Mouse (Mus musculus) layer of hippocampus, postnatal 14 days (tissue): Measurements from ENCODE around the gene Camk2d. TPM values are rescaled to one million over a fixed set of nuclear protein-coding genes. Genes with fewer than 3 reads are reported as not detected.

Experiments
- DNase-seq, 2 experiments: peaks; one replicate each; pipeline ENCODE4 v3.0.0; 2021 to 2022; ENCODE audit warnings: low spot score in 2 of 2, mixed read lengths in 1 of 2
- total RNA-seq, 2 experiments: library from RNA; stranded (reverse); gene quantifications; 2 replicates each; pipeline ENCODE4 v1.2.3; 2021

The Camk2d gene
- total RNA-seq, 2 experiments from 2014 or later = 43.2 to 64.1 TPM

DNA sequence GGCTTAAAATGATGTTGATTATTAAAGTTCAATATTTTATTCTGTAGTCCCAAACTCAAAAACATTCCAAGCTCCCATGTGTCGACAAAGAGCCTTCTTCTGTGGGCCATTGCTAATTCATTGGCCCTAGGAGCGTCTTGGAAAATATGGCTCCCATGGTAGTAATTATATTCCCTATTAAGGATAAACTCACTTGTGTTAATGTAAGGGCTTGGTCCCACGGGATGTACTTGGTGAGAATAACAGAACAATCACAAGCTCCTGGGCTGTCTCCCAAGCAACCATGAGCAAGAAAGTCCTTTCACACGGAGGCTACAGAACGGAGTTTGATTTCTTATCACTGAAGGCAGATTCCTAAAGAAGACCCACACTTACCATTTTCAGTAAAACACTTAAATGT, 208.9 kb downstream of the Camk2d start:
- DNase-seq = no peak

DNA sequence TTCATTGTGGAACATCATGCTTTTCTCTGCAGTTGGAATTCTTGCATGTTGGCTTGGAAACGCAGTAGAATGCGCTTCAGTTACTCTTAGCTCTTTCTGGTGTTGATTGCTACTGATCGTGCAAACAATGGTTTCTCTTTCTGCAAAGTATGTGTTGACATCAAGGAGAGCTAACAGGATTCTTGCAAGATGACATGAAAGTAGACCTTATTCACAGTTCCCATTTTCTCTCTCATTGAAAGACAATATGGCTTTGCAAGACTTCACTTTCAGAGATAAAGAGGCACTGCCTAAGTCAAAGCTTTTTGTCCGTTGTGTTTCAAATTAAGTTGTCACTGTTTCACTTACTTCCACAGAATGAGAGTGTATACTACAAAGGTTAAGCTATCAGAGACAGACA, 210.0 kb downstream of the Camk2d start:
- DNase-seq = no peak

DNA sequence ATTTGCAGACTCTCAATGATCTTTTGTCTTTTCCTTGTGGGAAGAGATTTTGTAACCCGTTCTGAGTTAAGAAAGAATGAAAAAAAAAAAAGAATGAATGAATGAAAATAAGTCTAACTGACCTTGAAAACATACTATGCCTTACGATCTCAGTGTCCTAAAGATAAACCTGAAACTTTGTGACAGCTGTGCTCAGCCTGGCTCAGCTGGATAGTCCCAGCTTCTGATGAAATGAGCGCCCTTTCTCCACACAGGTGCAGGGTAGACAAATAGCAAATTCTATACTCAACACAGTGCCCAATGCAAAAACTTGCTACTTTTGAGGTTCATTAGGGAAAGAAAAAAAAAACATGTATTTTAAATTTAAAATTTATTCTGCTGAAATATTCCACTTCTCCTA, 213.8 kb downstream of the Camk2d start:
- DNase-seq = no peak

DNA sequence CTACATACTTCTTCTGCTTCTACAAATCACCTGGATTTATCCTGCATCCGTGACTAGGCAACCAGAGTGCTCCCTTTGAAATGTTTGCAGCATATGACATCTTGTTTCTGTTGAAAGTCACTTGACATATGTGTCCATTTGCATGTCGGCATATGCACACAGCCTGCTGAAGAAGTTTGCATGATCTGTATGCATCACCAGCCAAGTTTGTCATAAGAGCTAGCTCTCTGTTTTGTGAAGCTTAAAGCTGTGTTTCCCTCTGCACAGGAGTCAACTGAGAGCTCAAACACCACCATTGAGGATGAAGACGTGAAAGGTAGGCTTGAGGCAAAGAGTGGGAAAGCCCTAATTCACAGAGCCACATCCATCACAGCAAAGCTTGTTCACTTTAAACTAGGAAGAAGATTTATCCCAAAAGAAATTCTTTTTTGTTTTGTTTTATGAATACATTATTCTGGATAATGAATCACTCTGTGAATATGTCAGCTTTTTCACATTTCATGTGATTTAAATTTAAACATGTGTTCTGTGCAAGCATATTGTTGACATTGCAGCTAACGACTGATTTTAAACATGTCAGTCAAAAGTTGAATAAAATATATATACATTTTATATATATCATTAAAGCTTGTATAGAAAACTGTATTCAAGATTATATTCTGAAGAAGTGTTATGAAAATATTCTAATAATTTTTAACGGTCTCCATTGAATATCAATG, 214.4 kb downstream of the Camk2d start:
- DNase-seq = peak; percentile 8 to 10

DNA sequence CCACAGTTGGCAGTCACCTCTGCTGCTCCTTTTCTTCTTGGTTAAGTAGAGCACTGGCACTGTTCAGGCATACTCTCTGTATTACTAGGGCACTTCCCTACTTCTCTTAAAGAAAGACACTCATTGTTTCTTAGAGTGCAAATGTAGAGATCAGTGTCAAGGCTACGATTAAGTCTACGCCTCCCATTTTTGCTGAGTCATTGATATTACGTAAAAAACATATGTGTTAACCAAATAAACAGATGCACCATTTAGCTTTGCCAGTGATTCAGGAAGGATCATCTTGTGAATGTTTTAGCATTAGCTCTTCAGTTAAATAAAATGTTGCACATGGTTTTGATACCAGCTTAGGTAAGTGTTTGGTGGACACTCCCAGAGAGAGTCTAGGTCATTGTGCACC, 215.5 kb downstream of the Camk2d start:
- DNase-seq = peak in 1 of 2 experiments; percentile 4

DNA sequence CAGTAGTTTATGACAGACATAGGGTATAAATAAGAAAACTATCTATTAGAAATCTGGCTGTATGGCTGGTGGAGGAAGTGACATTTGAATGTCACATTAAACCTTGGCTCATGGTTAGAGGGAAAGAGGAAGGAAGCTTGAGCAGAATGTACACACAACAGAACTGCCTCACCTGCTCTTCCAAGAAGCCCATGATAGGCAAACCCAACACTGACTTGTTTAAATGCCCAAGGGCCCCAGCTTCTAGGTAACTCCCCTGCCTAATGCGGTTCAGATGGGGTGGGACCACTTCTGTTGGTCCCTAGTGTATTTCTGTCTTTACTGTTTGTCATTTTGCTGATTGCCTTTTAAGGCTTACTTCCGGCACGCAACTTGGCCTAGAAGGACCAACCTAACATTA, 226.3 kb downstream of the Camk2d start:
- no peak for DNase-seq

DNA sequence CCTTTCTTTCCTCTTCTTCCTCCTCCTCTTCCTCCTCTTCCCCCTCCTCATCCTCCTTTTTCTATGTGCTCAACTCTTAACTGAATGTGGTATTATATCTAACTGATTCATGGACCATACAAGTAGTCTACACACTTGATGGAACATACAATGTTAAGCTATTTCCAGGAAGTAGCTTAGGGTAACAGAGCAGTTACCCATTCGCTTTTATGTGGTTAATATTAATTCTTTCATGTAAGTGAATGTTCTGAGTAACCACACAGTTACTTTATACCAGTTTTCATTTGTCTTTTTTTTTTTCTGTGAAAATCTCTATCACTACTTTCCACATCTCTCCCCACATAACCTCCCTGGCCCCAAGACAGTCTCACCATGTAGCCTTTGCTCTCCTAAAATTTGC, 228.8 kb downstream of the Camk2d start:
- no peak for DNase-seq

DNA sequence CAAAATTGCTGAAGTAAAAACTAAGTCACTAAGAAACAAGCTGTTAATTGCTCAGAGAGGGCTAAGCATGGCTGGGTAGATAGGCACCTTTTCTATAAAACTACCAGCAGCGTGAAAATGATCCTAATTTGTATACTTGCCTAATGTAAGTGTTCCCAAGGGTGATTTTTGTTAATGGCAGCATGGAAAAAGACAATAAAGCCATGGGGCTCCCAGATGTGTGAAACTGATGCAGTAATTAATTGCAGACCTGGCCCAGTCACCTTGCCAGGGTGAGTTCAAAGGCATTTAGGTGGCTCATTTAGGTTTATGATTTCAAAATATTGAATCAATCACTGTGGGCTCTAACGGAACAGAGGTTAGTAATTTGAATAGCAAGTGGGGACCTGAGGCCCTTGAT, 230.1 kb downstream of the Camk2d start:
- no peak for DNase-seq

DNA sequence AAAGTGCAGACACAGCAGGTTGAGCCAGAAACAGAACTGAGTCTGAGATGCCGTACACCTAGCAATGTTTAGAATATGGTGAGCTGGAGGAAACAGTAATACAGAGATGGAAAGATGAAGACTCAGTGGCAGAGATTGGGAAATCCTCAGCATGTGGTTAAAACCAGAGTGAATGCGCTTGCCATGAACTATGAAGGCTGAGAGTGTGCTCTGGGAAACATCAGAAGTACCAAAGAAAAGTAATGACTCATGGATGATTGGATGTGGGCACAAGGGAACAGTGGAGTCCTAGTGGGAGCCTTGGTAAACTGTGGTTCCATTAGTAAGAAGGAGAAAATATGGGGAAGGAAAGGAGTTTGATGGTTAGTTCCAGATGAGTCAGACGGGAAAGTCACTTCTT, 231.8 kb downstream of the Camk2d start:
- DNase-seq = no peak

DNA sequence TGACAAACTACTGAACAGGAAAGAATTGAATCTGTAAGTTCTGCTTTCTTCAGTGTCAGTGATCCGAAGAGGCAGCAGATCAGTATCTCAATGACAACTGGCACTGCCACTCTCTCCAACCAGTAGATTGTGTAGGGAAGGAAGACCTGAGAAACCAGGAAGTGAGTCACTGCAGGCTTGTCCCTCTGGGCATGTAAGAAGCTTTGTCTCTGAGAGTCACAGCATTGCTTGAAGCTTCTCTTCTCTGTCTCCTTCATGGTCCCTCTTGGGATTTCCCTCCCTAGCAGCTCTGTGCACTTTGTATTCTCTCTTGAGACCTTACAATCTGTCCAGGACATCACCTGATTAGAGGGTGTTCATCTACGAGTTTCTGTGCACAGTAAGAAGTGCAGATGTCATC, 233.7 kb downstream of the Camk2d start:
- DNase-seq = no peak

DNA sequence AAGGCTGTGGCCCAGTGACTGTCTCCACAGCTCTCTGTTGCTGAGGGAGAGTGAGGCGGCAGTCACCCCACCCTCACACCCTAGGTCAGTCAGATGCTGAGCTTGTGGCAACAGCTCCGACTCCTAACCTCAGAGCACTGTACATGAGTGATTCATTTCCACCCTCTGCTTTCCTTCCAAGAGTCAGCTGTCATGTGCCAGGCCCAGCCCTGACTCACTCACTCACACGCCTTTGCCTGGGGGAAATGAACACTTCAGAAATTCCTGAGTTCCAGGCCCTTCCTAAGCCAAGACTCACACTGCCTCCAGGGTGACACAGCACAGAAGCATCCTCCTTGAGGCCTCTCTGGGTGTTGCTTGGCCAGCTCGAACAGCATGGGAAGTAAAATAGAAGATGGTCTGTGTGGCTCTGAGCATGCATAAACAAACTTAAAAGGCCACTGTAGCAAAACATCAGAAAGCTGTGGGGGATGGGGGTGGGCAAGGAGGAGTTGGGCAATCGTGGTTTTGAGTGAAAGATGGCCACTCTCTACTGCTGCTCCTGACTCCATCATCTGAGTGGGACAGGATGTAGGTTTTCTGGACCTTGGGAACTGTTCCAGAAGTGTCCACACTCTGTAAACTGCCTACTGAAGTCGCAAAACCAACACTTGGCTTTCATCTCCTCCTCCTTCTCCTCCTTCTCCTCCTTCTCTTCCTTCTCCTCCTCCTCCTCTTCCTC, 235.5 kb downstream of the Camk2d start:
- DNase-seq = no peak

DNA sequence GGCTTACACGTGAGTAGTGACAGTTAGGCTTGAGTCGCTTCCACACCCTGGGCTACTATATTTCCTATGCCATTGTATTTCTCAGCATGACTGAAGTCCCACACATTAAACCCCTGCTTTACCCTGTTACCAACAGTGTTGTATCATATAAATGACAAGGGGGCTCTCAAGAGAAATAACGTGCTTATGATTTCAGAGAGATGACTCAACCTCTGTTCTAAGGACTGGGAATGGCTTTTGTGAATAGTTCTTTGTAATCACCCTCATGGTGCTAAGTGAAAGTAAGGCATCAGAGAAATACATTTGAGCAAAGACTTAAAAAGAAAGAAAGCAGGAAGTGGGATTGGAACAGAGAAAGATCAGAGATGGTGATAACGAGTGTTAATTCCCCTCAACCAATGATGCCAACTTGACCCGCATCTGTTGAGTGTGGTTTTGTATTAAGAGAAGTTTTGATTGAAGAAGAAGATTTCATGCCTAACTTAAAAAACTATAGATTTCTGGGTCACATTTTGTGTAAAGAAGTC, 238.6 kb downstream of the Camk2d start:
- no peak for DNase-seq

DNA sequence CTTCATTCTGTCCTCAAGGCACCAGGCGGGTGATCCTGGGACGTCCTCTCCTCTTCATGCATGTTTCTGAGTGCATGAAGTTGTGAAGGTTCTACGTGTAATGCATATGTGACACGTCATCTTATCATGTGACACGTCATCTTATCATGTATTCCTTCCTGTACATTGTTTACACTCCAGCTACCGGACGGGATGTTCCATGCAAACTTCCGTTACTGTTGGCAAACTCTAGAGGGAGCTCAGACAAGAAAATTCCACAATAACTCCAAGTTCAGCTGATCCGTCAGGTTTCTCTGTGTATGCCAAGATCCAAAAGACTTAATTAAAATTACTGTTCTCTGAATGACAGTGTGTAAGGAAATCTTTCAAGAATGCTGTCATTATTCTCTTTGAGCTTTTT, 246.7 kb downstream of the Camk2d start:
- DNase-seq = no peak

DNA sequence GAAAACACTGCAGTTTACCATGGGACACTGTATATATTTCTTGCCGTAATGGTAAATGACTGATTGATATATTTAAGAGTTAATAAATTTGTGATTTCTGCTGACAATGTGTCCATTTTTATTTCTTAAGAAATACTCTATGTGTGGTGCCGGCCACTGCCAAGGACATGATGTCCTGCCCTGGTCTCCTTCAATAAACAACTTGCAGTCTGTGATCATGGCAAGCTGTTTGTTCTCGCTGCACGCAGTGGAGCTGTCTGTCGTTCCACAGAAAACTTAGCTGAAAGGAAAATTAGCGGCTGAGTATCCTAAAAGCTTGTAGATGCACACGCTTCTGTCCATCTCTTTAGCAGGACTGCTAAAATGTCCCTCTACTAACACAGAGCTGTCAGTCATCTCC, 248.7 kb downstream of the Camk2d start:
- DNase-seq = no peak

DNA sequence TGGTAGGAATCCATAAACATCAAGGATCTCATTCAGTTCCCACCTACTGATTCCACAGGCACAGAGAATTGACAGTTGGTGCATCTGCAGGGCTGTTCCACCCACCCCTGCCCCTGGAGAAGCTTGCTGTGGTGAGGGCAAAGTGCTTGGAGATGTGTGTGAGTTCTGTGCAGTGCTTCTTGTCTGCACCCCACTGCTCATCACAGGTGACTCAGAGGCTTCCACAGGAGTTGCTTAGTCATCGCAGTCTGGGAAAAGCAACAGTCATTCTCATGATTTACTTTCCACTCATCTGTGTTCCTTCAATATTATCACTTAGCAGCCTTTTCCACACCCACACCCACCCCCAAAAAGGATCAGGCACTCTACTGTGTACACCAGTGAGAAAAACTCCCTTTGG, 252.0 kb downstream of the Camk2d start:
- no peak for DNase-seq

DNA sequence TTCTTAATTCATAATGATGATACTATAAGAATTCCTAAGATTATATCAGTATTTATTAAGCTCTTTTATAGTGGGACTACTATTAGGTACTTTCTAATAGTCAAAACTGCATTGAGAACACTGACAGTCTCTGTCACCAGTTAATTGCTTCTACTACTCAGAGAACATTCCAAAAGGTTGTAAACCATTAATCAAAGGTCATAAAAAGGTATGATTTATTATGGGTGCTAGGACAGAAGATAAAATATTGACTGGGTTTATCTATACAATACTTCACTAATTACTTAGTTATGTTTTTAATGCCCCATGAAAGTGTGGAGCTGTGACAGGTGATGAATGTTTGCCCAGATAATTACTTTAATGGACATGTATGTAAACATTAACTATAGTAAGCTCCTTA, 264.3 kb downstream of the Camk2d start:
- DNase-seq = no peak

DNA sequence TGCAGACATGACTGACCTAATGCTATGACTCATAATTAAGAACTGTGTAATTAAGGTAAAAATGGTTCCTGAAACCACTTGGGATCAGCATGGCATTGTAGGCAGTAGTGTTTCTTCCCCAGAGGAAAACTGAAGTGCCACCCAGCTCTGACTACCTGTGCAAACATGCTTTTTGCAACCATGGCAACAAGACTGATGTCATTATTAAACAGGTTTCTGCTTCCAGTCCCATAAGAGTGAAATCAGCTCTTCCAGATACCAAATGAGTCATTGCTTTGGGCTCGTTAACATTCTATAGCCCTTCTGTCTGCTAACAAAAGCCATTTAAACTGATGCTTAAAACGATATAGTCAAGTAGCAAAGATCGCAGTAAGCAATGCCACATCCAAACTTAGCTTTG, 273.5 kb downstream of the Camk2d start:
- DNase-seq = no peak

DNA sequence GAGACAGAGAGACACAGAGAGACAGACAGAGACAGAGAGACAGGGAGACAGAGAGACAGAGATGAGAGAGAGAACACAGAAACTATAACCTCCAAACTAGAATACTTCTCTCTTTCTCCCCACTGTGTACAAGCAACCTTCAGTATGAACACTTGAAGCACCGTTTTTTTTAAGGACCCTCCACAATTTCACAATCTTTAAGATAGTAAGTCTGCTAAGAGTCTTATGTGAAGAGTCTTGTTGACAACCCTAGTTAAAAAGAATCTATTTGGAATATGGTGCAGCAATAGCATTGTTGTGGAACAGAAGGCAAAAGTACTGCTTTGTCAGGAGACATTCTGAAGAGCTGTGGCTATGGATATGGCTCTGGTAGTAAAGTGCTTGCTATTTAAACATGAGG, 274.6 kb downstream of the Camk2d start:
- DNase-seq = no peak

DNA sequence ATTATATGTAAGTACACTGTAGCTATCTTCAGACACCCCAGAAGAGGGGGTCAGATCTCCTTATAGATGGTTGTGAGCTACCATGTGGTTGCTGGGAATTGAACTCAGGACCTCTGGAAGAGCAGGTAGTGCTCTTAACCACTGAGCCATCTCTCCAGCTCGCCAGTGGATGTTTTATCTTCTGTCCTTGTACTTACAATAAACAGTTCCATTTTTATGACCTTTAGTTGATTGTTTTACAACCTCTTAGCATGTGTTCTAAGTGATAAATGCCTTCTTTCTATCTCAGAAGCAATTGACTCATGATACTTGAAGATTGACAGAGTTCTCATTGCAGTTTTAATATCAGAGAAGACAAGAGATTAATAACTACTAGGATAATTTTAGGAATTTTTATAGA, 282.1 kb downstream of the Camk2d start:
- DNase-seq = no peak

DNA sequence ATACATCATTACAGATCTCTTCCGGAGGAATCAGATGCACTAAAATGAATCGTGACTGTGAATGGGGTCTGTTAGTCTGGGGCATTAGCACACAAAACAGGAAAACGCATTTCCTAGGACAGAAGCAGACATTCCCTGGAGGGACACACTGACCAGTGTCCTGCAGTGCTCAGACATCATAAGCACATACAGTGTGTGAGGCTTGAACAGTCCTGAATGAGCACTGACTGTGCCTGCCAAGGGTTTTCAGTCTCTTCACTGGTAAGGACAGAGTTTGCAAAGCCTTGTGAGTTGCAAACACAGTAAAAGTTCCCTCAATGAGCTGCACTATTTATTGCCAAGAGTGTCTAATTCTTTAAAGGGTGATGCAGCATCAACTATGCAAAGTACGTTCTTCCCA, 290.0 kb downstream of the Camk2d start:
- DNase-seq = no peak

DNA sequence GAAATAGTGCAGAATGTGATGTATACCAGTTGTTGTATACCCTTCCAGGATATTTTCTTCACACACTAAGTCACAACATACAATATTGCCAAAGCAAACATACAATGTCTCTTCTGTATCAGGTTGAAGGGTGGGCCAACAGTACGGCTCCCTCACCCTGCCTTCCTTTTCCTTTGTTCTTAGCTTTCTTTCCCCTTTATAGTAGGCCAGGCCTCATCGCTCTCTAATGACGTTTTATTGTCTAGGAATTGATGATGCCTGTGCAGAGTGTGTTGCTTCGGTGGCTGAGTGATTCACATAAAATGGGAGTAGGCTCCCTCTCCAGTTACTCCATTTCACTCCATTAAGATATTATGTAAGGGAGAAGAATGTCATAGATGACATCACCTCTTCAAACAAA, 290.5 kb downstream of the Camk2d start:
- no peak for DNase-seq
